Mouse (Mus musculus): ENCODE results near the gene Mrvi1.

- TF ChIP-seq CTCF (conservative IDR thresholded peaks at IDR 0.05; ENCODE audit: low read length) = no peak
- TF ChIP-seq NANOG (IDR thresholded peaks at IDR 0.05; ENCODE audit: borderline replicate concordance, low read length) = no peak
Observed at GRCm38 (mm10) chr7:110903226-110903625, 79.0 kb downstream of the Mrvi1 start.

All from E14TG2a.4 (cell line).